Mouse (Mus musculus): ENCODE results near the gene Hdac7. TPM values are rescaled to one million over a fixed set of nuclear protein-coding genes. Genes with fewer than 3 reads are reported as not detected.
A peak's percentile ranks its signal among the peaks of the same experiment; 100 is the strongest.

Gene Hdac7
- polyA plus RNA-seq, 1 experiment = 29.9 TPM

DNA sequence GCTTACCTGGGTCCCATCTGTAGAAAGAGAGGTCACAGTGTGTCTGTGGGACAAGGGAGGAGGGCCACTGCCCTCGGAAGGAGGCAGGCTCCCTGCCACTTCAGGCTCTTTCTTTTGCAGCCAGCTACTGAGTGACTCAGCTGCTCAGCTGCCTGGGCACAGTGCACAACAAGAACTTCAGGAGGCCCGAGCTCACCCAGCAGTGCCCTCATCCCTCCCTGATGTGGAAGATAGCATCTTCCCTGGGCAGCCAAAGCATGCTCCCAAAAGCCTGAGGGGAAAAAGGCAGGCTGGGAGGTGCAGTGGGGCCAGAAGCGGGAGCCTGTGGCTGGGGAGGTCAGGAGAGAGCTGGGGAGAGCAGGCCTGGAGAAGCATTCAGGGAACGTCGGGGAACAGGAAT, 29.6 kb downstream of the Hdac7 start:
- WGBS = 54% methylated on average over 5 of the region's 5 CpGs
- peaks cover 12% of the 10 kb centered on the region for H3K4me1 ChIP-seq (ENCODE audit: control insufficient read depth, insufficient read depth, insufficient read length, low read length)
- H3K36me3 ChIP-seq (ENCODE audit: control insufficient read depth, insufficient read depth, low read length) = no peaks in the 10 kb centered on the region
- no peaks in the 10 kb centered on the region for H3K27me3 ChIP-seq (ENCODE audit: control insufficient read depth, insufficient read depth, low read length)
- H3K27ac ChIP-seq (ENCODE audit: insufficient read depth, low read depth, low read length) = no peak overlapping the region
- no peak overlapping the region for H3K4me3 ChIP-seq (ENCODE audit: low read depth, low read length)
- TF ChIP-seq POLR2A (IDR thresholded peaks at IDR 0.05; ENCODE audit: low read depth, low read length) (no peak), CTCF (IDR thresholded peaks at IDR 0.05; ENCODE audit: extremely low read depth, insufficient read length, insufficient replicate concordance, low read depth, low read length) (no peak)

DNA sequence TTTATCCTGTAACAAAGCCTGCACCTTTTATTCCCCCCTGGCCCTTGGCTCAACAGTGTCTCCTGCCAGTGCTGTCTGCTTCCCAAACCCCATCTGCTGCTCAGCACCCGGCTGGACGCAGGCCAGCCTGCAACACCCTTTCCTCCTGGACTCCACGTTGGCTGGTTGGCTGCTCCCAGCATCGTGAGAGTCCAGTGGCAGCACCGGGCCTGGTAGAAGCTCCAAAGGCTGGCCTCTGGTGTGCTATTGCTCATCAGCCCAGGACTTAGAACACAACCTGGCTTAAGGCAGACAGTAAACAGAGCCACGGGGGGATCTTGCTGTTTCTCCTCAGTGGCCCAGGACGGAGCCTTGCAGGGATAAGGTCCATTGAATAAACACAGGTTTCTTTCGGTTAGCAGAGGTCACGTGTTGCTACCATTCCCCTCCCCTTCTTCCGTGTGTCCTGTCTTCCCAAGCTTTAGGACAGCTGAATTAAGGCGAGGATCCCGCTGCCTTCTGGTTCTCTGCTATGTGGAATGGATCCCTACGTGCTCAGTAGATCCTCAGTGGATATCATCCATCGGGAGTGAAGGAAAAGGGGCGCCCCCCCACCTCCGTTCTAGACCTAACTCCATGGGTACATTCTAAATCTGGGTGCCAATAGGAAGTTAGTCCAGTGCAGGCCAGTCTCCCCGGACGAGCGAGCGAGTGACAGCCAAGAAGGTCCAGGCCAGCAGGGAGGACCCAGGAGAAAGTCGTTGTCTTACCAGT, 30.7 kb downstream of the Hdac7 start:
- no peaks in the 10 kb centered on the region for H3K27me3 ChIP-seq (ENCODE audit: control insufficient read depth, insufficient read depth, low read length)
- 47% methylated on average over 21 of the region's 21 CpGs for WGBS
- TF ChIP-seq CTCF (IDR thresholded peaks at IDR 0.05; ENCODE audit: extremely low read depth, insufficient read length, insufficient replicate concordance, low read depth, low read length) (no peak), POLR2A (IDR thresholded peaks at IDR 0.05; ENCODE audit: low read depth, low read length) (no peak)
- H3K36me3 ChIP-seq (ENCODE audit: control insufficient read depth, insufficient read depth, low read length) = peaks cover 5% of the 10 kb centered on the region; the same call in 1 of the 2 replicates
- H3K4me1 ChIP-seq (ENCODE audit: control insufficient read depth, insufficient read depth, insufficient read length, low read length) = peaks cover 12% of the 10 kb centered on the region
- peak overlapping the region; percentile 34 for H3K4me3 ChIP-seq (ENCODE audit: low read depth, low read length)
- H3K27ac ChIP-seq (ENCODE audit: insufficient read depth, low read depth, low read length) = no peak overlapping the region

DNA sequence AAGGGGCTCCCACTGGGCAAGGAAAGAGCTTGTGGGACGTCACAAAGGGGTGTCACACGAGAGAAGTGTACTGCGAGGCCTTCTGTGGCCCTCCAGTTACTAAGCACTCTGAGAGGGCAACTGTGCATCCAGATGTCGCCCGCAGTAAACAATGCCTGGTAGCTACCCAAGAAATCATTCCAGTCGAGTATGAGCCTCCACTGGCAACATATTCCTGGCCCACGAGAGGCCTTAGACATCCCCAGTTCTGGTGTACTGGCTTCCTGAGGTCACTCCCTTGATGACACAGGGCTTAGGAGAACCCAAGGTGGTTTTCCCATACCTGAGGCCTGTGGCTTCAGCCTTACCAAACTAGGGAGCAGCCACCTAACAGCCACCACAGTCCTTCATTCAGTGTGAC, 31.4 kb downstream of the Hdac7 start:
- WGBS = 73% methylated on average over 7 of the region's 7 CpGs
- Histone ChIP-seq H3K36me3 (ENCODE audit: control insufficient read depth, insufficient read depth, low read length) (peaks cover 9% of the 10 kb centered on the region; the same call in 1 of the 2 replicates), H3K27ac (ENCODE audit: insufficient read depth, low read depth, low read length) (no peak overlapping the region), H3K4me3 (ENCODE audit: low read depth, low read length) (no peak overlapping the region), H3K27me3 (ENCODE audit: control insufficient read depth, insufficient read depth, low read length) (no peaks in the 10 kb centered on the region), H3K4me1 (ENCODE audit: control insufficient read depth, insufficient read depth, insufficient read length, low read length) (peaks cover 12% of the 10 kb centered on the region)
- TF ChIP-seq CTCF (IDR thresholded peaks at IDR 0.05; ENCODE audit: extremely low read depth, insufficient read length, insufficient replicate concordance, low read depth, low read length) (no peak), POLR2A (IDR thresholded peaks at IDR 0.05; ENCODE audit: low read depth, low read length) (no peak)

DNA sequence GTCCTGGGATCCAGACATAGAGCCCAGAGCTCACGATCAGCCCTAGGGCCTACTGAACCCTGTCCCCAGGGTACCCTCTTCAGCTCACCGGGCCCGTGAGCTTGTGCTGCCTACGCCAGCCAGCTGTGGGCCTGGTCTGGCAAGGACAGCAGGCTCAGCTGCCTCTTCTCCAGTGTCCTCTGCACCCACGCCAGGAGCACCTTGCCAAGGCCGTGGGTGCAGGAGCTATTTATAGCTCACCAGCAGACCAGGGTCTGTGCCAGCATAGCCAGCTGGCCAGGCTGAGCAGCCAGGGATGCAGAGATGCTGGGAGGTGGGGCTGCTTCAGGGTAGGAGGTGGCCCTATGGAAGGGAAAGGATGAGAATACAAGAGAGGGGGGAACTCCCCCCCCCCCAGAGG, 32.2 kb downstream of the Hdac7 start:
- no peak overlapping the region for H3K27ac ChIP-seq (ENCODE audit: insufficient read depth, low read depth, low read length)
- TF ChIP-seq POLR2A (IDR thresholded peaks at IDR 0.05; ENCODE audit: low read depth, low read length) (no peak), CTCF (IDR thresholded peaks at IDR 0.05; ENCODE audit: extremely low read depth, insufficient read length, insufficient replicate concordance, low read depth, low read length) (no peak)
- 51% methylated on average over 6 of the region's 6 CpGs for WGBS
- H3K27me3 ChIP-seq (ENCODE audit: control insufficient read depth, insufficient read depth, low read length) = no peaks in the 10 kb centered on the region
- no peak overlapping the region for H3K4me3 ChIP-seq (ENCODE audit: low read depth, low read length)
- H3K4me1 ChIP-seq (ENCODE audit: control insufficient read depth, insufficient read depth, insufficient read length, low read length) = peaks cover 12% of the 10 kb centered on the region
- H3K36me3 ChIP-seq (ENCODE audit: control insufficient read depth, insufficient read depth, low read length) = peaks cover 13% of the 10 kb centered on the region

DNA sequence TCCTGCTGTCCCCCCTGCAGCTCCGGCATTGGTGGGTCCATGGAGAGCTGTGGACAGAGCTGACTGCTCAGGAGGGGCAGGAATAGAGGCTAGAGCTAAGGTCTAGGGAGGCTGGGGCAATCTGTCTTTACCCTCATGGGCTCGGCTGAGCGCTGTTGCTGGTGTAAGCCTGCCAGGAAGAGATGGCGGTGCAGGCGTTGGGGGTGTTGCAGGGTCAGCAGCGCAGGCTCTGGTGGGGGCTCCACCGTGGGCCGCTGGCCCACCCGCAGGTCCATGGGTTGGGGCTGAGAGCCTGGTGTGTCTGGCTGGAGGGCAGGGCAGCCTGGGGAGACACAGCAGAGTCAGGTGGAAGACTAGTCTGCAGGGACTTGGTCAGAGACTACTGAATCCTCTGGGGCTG, 33.0 kb downstream of the Hdac7 start:
- Histone ChIP-seq H3K4me1 (ENCODE audit: control insufficient read depth, insufficient read depth, insufficient read length, low read length) (peaks cover 12% of the 10 kb centered on the region), H3K36me3 (ENCODE audit: control insufficient read depth, insufficient read depth, low read length) (peaks cover 13% of the 10 kb centered on the region), H3K4me3 (ENCODE audit: low read depth, low read length) (no peak overlapping the region), H3K27ac (ENCODE audit: insufficient read depth, low read depth, low read length) (no peak overlapping the region), H3K27me3 (ENCODE audit: control insufficient read depth, insufficient read depth, low read length) (no peaks in the 10 kb centered on the region)
- no peak for TF ChIP-seq CTCF (IDR thresholded peaks at IDR 0.05; ENCODE audit: extremely low read depth, insufficient read length, insufficient replicate concordance, low read depth, low read length)
- TF ChIP-seq POLR2A (IDR thresholded peaks at IDR 0.05; ENCODE audit: low read depth, low read length) = no peak
- 89% methylated on average over 9 of the region's 9 CpGs for WGBS

DNA sequence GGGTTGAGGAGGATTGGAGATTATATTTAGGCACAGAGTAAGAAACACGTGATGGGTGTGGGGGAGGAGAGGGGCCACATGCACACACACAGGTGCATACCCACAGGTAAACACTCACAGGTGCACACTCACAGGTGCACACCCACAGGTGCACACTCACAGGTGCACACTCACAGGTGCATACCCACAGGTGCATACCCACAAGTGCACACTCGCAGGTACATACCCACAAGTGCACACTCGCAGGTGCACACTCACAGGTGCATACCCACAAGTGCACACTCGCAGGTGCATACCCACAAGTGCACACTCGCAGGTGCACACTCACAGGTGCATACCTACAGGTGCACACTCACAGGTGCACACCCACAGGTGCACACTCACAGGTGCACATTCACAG, 33.9 kb downstream of the Hdac7 start:
- peaks cover 13% of the 10 kb centered on the region for H3K36me3 ChIP-seq (ENCODE audit: control insufficient read depth, insufficient read depth, low read length)
- H3K27me3 ChIP-seq (ENCODE audit: control insufficient read depth, insufficient read depth, low read length) = no peaks in the 10 kb centered on the region
- no peak for TF ChIP-seq CTCF (IDR thresholded peaks at IDR 0.05; ENCODE audit: extremely low read depth, insufficient read length, insufficient replicate concordance, low read depth, low read length)
- no peak for TF ChIP-seq POLR2A (IDR thresholded peaks at IDR 0.05; ENCODE audit: low read depth, low read length)
- peaks cover 12% of the 10 kb centered on the region for H3K4me1 ChIP-seq (ENCODE audit: control insufficient read depth, insufficient read depth, insufficient read length, low read length)
- H3K4me3 ChIP-seq (ENCODE audit: low read depth, low read length) = no peak overlapping the region
- H3K27ac ChIP-seq (ENCODE audit: insufficient read depth, low read depth, low read length) = no peak overlapping the region
- 90% methylated on average over 5 of the region's 5 CpGs for WGBS

DNA sequence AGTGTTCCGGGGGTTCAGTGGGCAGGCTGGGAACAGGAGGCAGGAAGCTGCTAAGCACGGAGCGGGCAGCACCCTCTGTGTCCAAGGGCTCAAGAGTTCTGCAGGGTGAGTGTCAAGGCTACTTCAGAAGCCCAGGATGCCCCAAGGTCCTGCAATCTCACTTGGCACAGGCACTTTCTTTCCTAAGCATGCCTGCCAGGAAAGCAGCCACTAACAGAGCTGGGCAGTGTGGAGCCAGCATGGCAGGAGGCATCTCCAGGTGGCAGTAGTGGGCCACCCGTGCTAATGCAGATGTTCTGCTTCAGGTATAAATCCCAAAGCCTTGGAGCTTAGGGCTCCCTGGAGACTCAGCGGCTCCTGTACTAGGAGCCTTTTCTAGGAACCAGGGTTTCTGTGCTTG, 34.4 kb downstream of the Hdac7 start:
- Histone ChIP-seq H3K36me3 (ENCODE audit: control insufficient read depth, insufficient read depth, low read length) (peaks cover 13% of the 10 kb centered on the region), H3K27me3 (ENCODE audit: control insufficient read depth, insufficient read depth, low read length) (no peaks in the 10 kb centered on the region)
- 76% methylated on average over 5 of the region's 5 CpGs for WGBS

More for the DNA sequence above, 34.4 kb downstream of the Hdac7 start:
- Histone ChIP-seq H3K4me1 (ENCODE audit: control insufficient read depth, insufficient read depth, insufficient read length, low read length) (peaks cover 12% of the 10 kb centered on the region), H3K27ac (ENCODE audit: insufficient read depth, low read depth, low read length) (no peak overlapping the region), H3K4me3 (ENCODE audit: low read depth, low read length) (no peak overlapping the region)
- no peak for TF ChIP-seq POLR2A (IDR thresholded peaks at IDR 0.05; ENCODE audit: low read depth, low read length)
- peak; percentile 45; the same call in 1 of the 2 replicates for TF ChIP-seq CTCF (IDR thresholded peaks at IDR 0.05; ENCODE audit: extremely low read depth, insufficient read length, insufficient replicate concordance, low read depth, low read length)

Data from small intestine, adult 2 months (tissue).